Mouse (Mus musculus) heart, adult 2 months (tissue): ENCODE results near the gene Grk2. TPM values are rescaled to one million over a fixed set of nuclear protein-coding genes. Genes with fewer than 3 reads are reported as not detected.
"Not testable (repeated sequence)": the region's sequence is repeated elsewhere in the genome, so short reads cannot be mapped to it uniquely, and the experiment has no call there.

Experiments
- DNase-seq, 2 experiments: peaks; one replicate each; pipeline ENCODE4 v3.0.0; 2021
- H3K27ac ChIP-seq: fragments of 200-600 bp; 2 replicates; pipeline ENCODE4 v1.8.1; 2022
- H3K27me3 ChIP-seq: fragments of 200-500 bp; 2 replicates; pipeline ENCODE4 v1.6.1; 2012; ENCODE audit warnings: mild to moderate bottlenecking, low read length, inconsistent platforms, mixed read lengths; ENCODE audit not compliant: control insufficient read depth, insufficient read depth
- H3K36me3 ChIP-seq: fragments of 200-500 bp; 2 replicates; pipeline ENCODE4 v1.6.1; 2012; ENCODE audit warnings: low read length, inconsistent platforms; ENCODE audit not compliant: control insufficient read depth, insufficient read depth
- H3K4me1 ChIP-seq: fragments of 200-500 bp; 2 replicates; pipeline ENCODE4 v1.6.1; 2011; ENCODE audit warnings: low read length; ENCODE audit not compliant: control insufficient read depth, insufficient read depth
- H3K4me3 ChIP-seq: fragments of 200-600 bp; 2 replicates; pipeline ENCODE4 v1.8.1; 2022
- H3K79me2 ChIP-seq: fragments of 200-500 bp; replicated peaks from 2 replicates; pipeline ENCODE4 v1.6.1; 2012; ENCODE audit warnings: mild to moderate bottlenecking, inconsistent platforms, low read length, moderate library complexity, mixed read lengths; ENCODE audit not compliant: control insufficient read depth, insufficient read depth
- H3K9ac ChIP-seq: fragments of 200-500 bp; 2 replicates; pipeline ENCODE4 v1.6.1; 2012; ENCODE audit warnings: low read depth, mild to moderate bottlenecking, control low read depth, inconsistent platforms, low read length, mixed read lengths
- CTCF ChIP-seq: fragments of 200-600 bp; IDR thresholded peaks from 2 replicates; pipeline ENCODE4 v1.8.1; 2022; ENCODE audit warnings: antibody characterized with exemption, mild to moderate bottlenecking, moderate library complexity
- EP300 ChIP-seq: fragments of 200-500 bp; IDR thresholded peaks from 2 replicates; pipeline ENCODE4 v1.6.1; 2011; ENCODE audit warnings: low read depth, low read length, control low read depth; ENCODE audit not compliant: insufficient read depth
- POLR2A ChIP-seq: fragments of 200-500 bp; IDR thresholded peaks from 2 replicates; pipeline ENCODE4 v1.6.1; 2011; ENCODE audit warnings: mild to moderate bottlenecking, low read depth, low read length, control low read depth; ENCODE audit not compliant: insufficient read depth
- WGBS: fragments of 180-500 bp; shearing (Covaris S2); methylation state at CpG from one replicate; pipeline ENCODE4 v1.1.7; 2018; 5-methylcytosine and 5-hydroxymethylcytosine counted together
- intact Hi-C: fragments of 180-260 bp; cut with DNase I; formaldehyde crosslinking; loops from one replicate; pipeline ENCODE4 v1.15.1; 2025
- polyA plus RNA-seq: library from polyadenylated mRNA; depleted of rRNA; stranded (reverse); fragments of >200 nt; gene quantifications from 2 replicates; pipeline ENCODE4 v1.2.3, GENCODE M21; 2012
- total RNA-seq, 2 experiments: library from RNA; stranded (reverse); gene quantifications; 2 replicates each; pipeline ENCODE4 v1.2.3; 2021

The Grk2 gene
- total and polyA plus RNA-seq, 3 experiments, result 53.6 to 59.0 (median 56.0) TPM

DNA sequence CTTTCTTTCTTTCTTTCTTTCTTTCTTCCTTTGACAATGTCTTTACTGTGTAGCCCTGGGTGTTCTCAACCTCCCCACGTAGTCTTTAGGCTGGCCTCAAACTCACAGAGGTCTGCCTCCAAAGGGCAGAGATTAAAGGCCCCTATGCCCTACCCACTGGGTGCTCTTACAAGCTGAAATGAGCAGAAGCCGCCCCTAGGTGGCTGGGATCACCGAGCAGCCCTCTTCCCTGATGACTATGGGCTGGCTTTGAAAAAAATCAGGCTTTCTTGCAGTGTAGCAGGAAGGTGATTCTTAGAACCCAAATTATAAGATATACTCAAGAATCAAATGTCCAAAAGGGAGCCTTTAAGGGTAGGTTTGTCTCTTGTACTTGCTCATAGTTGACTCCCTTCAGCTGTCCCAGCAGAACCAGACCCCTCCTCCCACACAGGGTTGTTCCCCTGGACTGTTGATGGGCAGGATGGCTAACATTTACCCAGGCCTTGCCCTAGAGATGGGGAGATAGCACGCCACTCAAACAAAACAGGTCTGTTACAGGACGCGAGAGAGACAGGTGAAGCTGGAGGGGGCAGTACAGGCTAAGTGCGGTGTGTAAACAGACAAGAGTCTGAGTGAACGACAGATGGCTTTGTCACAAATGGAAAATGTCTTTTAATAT is 44.9 kb downstream of the Grk2 start:
- no peak overlapping the region for H3K9ac ChIP-seq
- no peak overlapping the region for H3K4me3 ChIP-seq
- H3K4me1 ChIP-seq, result no peaks in the 10 kb centered on the region
- no peak overlapping the region for H3K27ac ChIP-seq
- intact Hi-C loops, result loop anchor here (2.0 kb wide), 1 partner anchor 156 kb away; no protein-coding TSS in a partner anchor
- H3K27me3 ChIP-seq, result no peaks in the 10 kb centered on the region
- no peak for DNase-seq
- H3K79me2 ChIP-seq, result no peaks in the 10 kb centered on the region
- no peak for TF ChIP-seq POLR2A
- peak; percentile 34 for TF ChIP-seq CTCF
- 74% methylated on average over 8 of the region's 8 CpGs for WGBS
- H3K36me3 ChIP-seq, result no peaks in the 10 kb centered on the region

GRCm38 (mm10) chr19:4257897-4258252 is 48.1 kb downstream of the Grk2 start:
- Histone ChIP-seq H3K9ac (peak overlapping the region; percentile 47), H3K27me3 (no peaks in the 10 kb centered on the region), H3K27ac (peak overlapping the region; percentile 75), H3K4me1 (no peaks in the 10 kb centered on the region), H3K4me3 (peak overlapping the region; percentile 91), H3K79me2 (no peaks in the 10 kb centered on the region), H3K36me3 (no peaks in the 10 kb centered on the region)
- TF ChIP-seq POLR2A (no peak), CTCF (no peak), EP300 (no peak)
- intact Hi-C loops, result loop anchor here (1.0 to 2.0 kb wide), 3 partner anchors 25 to 52 kb away; partner anchors contain the start of genes Ankrd13d and Grk2
- no peak for DNase-seq
- 26% methylated on average over 12 of the region's 12 CpGs for WGBS

GRCm38 (mm10) chr19:4257216-4257896 is 48.7 kb downstream of the Grk2 start:
- Histone ChIP-seq H3K4me3 (peak overlapping the region; percentile 91), H3K36me3 (no peaks in the 10 kb centered on the region), H3K27ac (peak overlapping the region; percentile 75), H3K9ac (peak overlapping the region; percentile 47), H3K79me2 (no peaks in the 10 kb centered on the region), H3K4me1 (no peaks in the 10 kb centered on the region), H3K27me3 (no peaks in the 10 kb centered on the region)
- intact Hi-C loops, result loop anchor here (1.0 to 2.0 kb wide), 3 partner anchors 25 to 53 kb away; partner anchors contain the start of genes Ankrd13d and Grk2
- peak; percentile 91 to 93 for DNase-seq
- under 1% methylated on average over 41 of the region's 41 CpGs for WGBS
- peak; percentile 63 for TF ChIP-seq POLR2A
- TF ChIP-seq EP300, result peak; percentile 99
- TF ChIP-seq CTCF, result peak; percentile 97

DNA sequence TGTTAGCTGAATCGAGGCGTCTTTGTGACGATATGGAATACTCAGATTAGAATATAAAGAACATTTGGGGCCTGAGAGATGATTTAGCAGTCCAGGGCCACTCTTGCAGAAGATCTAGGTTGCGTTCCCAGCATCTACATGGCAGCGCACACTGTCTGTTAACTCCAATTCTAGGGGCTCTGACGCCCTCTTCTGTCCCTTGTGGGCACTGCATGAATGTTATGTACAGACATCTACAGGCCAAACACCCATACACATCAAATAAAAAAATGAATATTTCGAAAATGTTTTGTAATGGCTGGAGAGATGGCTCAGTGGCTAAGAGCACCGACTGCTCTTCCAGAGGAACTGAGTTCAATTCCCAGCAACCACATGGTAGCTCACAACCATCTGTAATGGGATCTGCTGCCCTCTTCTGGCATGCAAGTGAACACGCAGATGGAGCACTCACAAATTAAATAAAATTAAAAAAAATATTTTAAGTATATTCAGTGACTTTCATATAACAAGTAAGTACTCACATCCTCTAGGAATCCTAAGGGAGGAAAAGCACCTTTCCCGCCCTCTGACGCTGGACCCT is 50.3 kb downstream of the Grk2 start:
- H3K27me3 ChIP-seq, result no peaks in the 10 kb centered on the region
- no peaks in the 10 kb centered on the region for H3K4me1 ChIP-seq
- no peak for DNase-seq
- intact Hi-C loops, result loop anchor here (2.0 kb wide), 1 partner anchor 27 kb away; the partner anchor contains the start of gene Ankrd13d
- TF ChIP-seq EP300, result no peak
- peak; percentile 65 for TF ChIP-seq CTCF
- H3K36me3 ChIP-seq, result no peaks in the 10 kb centered on the region
- H3K9ac ChIP-seq, result no peak overlapping the region
- WGBS, result 79% methylated on average over 11 of the region's 11 CpGs
- H3K79me2 ChIP-seq, result no peaks in the 10 kb centered on the region
- no peak overlapping the region for H3K4me3 ChIP-seq
- H3K27ac ChIP-seq, result no peak overlapping the region

DNA sequence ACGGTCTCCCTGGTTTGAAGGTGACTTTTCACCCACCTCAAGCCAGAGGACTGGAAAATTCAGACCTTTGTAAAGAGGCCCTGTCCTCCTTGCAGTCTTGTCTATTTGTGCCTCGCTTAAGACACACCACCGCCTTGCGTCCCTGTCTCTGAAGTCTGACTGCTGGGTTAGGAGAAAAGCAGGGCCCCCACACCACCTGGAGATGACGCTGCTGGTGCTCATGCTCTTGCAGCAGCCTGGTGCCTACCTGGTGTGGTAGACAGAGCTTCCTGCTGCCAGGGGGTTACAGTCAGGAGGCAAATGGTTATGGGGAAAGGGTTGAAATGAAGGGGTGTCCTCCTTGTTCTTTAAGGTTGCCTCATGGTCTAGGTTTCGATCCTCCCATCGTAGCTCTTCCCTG is 51.8 kb downstream of the Grk2 start:
- Histone ChIP-seq H3K9ac (no peak overlapping the region), H3K36me3 (no peaks in the 10 kb centered on the region), H3K27ac (no peak overlapping the region), H3K4me3 (no peak overlapping the region), H3K4me1 (no peaks in the 10 kb centered on the region), H3K27me3 (no peaks in the 10 kb centered on the region), H3K79me2 (no peaks in the 10 kb centered on the region)
- TF ChIP-seq CTCF (no peak), EP300 (no peak), POLR2A (no peak)
- DNase-seq, result no peak
- WGBS, result 86% methylated on average over 7 of the region's 7 CpGs
- intact Hi-C loops, result no loop called here

DNA sequence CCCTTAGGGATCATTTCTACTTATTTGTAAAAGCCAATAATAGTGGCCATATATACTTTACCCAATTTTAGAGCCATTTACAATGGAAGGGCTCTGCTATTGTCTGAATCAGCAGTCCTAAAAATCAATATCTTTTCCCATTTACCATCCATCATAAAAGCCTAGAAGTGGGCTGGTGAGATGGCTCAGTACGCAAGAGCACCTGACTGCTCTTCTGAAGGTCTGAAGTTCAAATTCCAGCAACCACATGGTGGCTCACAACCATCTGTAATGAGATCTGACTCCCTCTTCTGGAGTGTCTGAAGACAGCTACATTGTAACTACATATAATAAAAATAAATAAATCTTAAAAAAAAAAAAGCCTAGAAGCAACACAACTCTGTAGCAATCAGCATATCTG is 57.3 kb downstream of the Grk2 start:
- H3K9ac ChIP-seq, H3K27me3 ChIP-seq, intact Hi-C loops, H3K4me1 ChIP-seq, H3K79me2 ChIP-seq, DNase-seq, H3K36me3 ChIP-seq, H3K4me3 ChIP-seq, H3K27ac ChIP-seq: not testable (repeated sequence)
- 90% methylated on average over 1 of the region's 1 CpGs for WGBS
